Mouse (Mus musculus): ENCODE data around the gene Trim80. TPM values are rescaled to one million over a fixed set of nuclear protein-coding genes. Genes with fewer than 3 reads are reported as not detected.
"Not testable (repeated sequence)": the region's sequence is repeated elsewhere in the genome, so short reads cannot be mapped to it uniquely, and the experiment has no call there.

Trim80 gene
- total RNA-seq, 2 experiments from 2014 or later: 0.18 TPM; not detected in 1

GRCm38 (mm10) chr11:115460976-115461375 is 20.6 kb downstream of the Trim80 start:
- no peak for DNase-seq (ENCODE audit: low spot score in 2 of 2)

- DNase-seq (ENCODE audit: low spot score in 2 of 2): no peak
Measured at GRCm38 (mm10) chr11:115461846-115462242, 21.5 kb downstream of the Trim80 start.

- DNase-seq (ENCODE audit: low spot score in 2 of 2): no peak
Measured at GRCm38 (mm10) chr11:115462243-115462891, 22.0 kb downstream of the Trim80 start, which contains the start of gene Slc16a5. Slc16a5 (plus strand) TSS chr11:115462474.

- DNase-seq (ENCODE audit: low spot score in 2 of 2): no peak
Measured at GRCm38 (mm10) chr11:115463397-115463796, 23.1 kb downstream of the Trim80 start.

GRCm38 (mm10) chr11:115464851-115465250 is 24.5 kb downstream of the Trim80 start:
- no peak for DNase-seq (ENCODE audit: low spot score in 2 of 2)

GRCm38 (mm10) chr11:115467217-115467618 is 26.9 kb downstream of the Trim80 start:
- no peak for DNase-seq (ENCODE audit: low spot score in 2 of 2)

- no peak for DNase-seq (ENCODE audit: low spot score in 2 of 2)
Measured at GRCm38 (mm10) chr11:115472183-115472582, 31.8 kb downstream of the Trim80 start.

GRCm38 (mm10) chr11:115473626-115474275 is 33.4 kb downstream of the Trim80 start:
- peak; percentile 95 for DNase-seq (ENCODE audit: low spot score in 2 of 2)

GRCm38 (mm10) chr11:115475025-115475757 is 34.8 kb downstream of the Trim80 start, which contains the start of gene Armc7:
Armc7 (plus strand) TSS chr11:115475667.
- DNase-seq (ENCODE audit: low spot score in 2 of 2): peak; percentile 93 to 96

GRCm38 (mm10) chr11:115475758-115476237 is 35.5 kb downstream of the Trim80 start:
- no peak for DNase-seq (ENCODE audit: low spot score in 2 of 2)

- DNase-seq (ENCODE audit: low spot score in 2 of 2): not testable (repeated sequence)
Measured at GRCm38 (mm10) chr11:115476630-115477029, 36.3 kb downstream of the Trim80 start.

GRCm38 (mm10) chr11:115477388-115477787 is 37.0 kb downstream of the Trim80 start:
- not testable (repeated sequence) for DNase-seq (ENCODE audit: low spot score in 2 of 2)

- no peak for DNase-seq (ENCODE audit: low spot score in 2 of 2)
Measured at GRCm38 (mm10) chr11:115478296-115478938, 38.1 kb downstream of the Trim80 start.

- no peak for DNase-seq (ENCODE audit: low spot score in 2 of 2)
Measured at GRCm38 (mm10) chr11:115481553-115482259, 41.4 kb downstream of the Trim80 start.

GRCm38 (mm10) chr11:115483278-115483677 is 42.9 kb downstream of the Trim80 start:
- peak in 1 of 2 experiments; percentile 35 for DNase-seq (ENCODE audit: low spot score in 2 of 2)

GRCm38 (mm10) chr11:115483726-115484125 is 43.4 kb downstream of the Trim80 start:
- DNase-seq (ENCODE audit: low spot score in 2 of 2): peak; percentile 89 to 92

GRCm38 (mm10) chr11:115485155-115485554 is 44.8 kb downstream of the Trim80 start:
- DNase-seq (ENCODE audit: low spot score in 2 of 2): no peak

GRCm38 (mm10) chr11:115488551-115489104 is 48.3 kb downstream of the Trim80 start:
- DNase-seq (ENCODE audit: low spot score in 2 of 2): no peak

GRCm38 (mm10) chr11:115490441-115491355 is 50.4 kb downstream of the Trim80 start:
- no peak for DNase-seq (ENCODE audit: low spot score in 2 of 2)
